Mouse (Mus musculus): ENCODE measurements around the gene Prdx5. TPM values are rescaled to one million over a fixed set of nuclear protein-coding genes. Genes with fewer than 3 reads are reported as not detected.

The Prdx5 gene
- polyA plus RNA-seq, 1 experiment from 2014 or later: 153 TPM

DNA sequence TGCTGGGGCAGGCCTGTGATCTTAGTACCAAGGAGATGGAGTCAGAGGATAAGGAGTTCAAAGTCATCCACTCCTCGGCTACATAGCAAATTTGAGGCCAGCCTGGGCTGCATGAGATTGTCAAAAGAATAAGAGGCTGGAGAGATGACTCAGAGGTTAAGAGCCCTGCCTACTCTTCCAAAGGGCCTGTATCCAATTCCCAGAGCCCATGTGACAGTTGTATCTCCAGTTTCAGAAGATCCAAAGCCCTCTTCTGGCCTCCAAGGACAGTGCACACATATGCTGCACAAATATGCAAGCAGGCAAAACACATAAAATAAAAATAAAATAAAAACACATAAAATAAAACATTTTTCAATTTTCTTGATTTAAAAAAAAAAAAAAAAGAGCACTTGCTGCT lies 35.6 kb downstream of the Prdx5 start:
- WGBS: 84% methylated on average over 1 of the region's 1 CpGs
- no peak overlapping the region for H3K9ac ChIP-seq
- H3K4me1 ChIP-seq (ENCODE audit: insufficient read depth): no peaks in the 10 kb centered on the region
- ATAC-seq (ENCODE audit: insufficient read depth) (no peak), DNase-seq (no peak)
- H3K4me3 ChIP-seq (ENCODE audit: low read depth, low read length): no peak overlapping the region
- H3K27me3 ChIP-seq (ENCODE audit: insufficient read depth, low read length): no peaks in the 10 kb centered on the region
- TF ChIP-seq CTCF (IDR thresholded peaks at IDR 0.05; ENCODE audit: low read depth): no peak
- no peak overlapping the region for H3K27ac ChIP-seq (ENCODE audit: low read depth)
- no peaks in the 10 kb centered on the region for H3K9me3 ChIP-seq (ENCODE audit: low read depth, low read length)
- H3K4me2 ChIP-seq: no peak overlapping the region
- no peaks in the 10 kb centered on the region for H3K36me3 ChIP-seq (ENCODE audit: insufficient read depth)

DNA sequence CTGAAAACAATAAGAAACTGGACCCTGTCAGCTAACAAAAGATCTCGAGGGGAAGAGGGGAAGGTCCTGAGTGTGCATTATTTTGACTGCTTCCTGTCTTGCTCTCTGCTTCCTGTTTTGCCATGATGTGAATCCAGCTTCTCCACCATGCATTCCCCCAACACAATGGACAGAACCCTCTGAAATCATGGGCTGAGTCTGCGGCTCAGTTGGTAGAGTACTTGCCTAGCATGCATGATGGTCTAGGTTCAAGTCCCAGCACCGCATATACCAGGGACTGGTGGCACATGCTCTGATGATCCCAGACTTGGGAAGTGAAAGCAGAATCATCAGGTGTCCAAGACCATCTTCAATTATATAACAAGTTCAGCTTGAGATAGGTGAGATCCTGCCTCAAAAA lies 37.2 kb downstream of the Prdx5 start:
- Histone ChIP-seq H3K4me2 (no peak overlapping the region), H3K36me3 (ENCODE audit: insufficient read depth) (no peaks in the 10 kb centered on the region), H3K9me3 (ENCODE audit: low read depth, low read length) (no peaks in the 10 kb centered on the region), H3K4me1 (ENCODE audit: insufficient read depth) (no peaks in the 10 kb centered on the region), H3K27ac (ENCODE audit: low read depth) (no peak overlapping the region), H3K4me3 (ENCODE audit: low read depth, low read length) (no peak overlapping the region), H3K9ac (no peak overlapping the region), H3K27me3 (ENCODE audit: insufficient read depth, low read length) (no peaks in the 10 kb centered on the region)
- ATAC-seq (ENCODE audit: insufficient read depth) (no peak), DNase-seq (no peak)
- 73% methylated on average over 3 of the region's 3 CpGs for WGBS
- no peak for TF ChIP-seq CTCF (IDR thresholded peaks at IDR 0.05; ENCODE audit: low read depth)

DNA sequence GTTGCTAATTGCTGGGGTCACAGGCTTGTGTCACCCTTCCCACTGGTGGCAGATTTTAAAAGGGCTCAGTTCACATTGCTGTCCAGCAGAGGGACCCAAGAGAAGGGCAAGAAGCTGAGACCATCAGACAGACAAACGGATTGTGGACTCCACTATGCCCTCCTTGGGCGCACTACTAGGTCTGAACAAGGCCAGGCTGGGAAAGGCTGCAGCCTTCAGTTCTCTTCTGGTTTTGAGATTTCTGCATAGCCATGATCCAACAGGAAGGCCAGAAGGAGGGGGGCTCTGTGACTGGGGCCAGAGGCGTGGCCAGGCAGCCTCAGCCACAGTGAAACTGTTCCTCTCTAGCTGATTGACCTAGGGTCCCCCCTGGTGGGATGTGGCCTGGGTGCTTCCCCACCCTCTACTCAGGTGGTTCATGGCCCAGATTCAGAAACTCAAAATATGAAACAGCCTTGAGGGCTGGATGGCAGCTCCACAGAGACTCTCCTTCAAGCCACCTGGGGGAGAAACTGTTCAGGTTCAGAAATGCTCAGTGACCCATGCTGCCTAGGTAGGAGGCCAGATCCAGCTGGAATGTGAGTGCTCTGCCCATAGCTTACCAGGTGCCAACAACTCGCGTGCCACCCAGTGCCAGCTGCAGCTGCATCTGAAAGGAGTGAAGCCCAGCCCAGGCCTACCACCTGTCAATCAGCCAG lies 38.2 kb downstream of the Prdx5 start:
- H3K36me3 ChIP-seq (ENCODE audit: insufficient read depth): no peaks in the 10 kb centered on the region
- no peaks in the 10 kb centered on the region for H3K9me3 ChIP-seq (ENCODE audit: low read depth, low read length)
- TF ChIP-seq CTCF (IDR thresholded peaks at IDR 0.05; ENCODE audit: low read depth): peak; percentile 67
- no peaks in the 10 kb centered on the region for H3K4me1 ChIP-seq (ENCODE audit: insufficient read depth)
- DNase-seq: peak; percentile 41
- H3K4me3 ChIP-seq (ENCODE audit: low read depth, low read length): no peak overlapping the region
- H3K9ac ChIP-seq: no peak overlapping the region
- no peak for ATAC-seq (ENCODE audit: insufficient read depth)
- WGBS: 66% methylated on average over 5 of the region's 5 CpGs
- no peaks in the 10 kb centered on the region for H3K27me3 ChIP-seq (ENCODE audit: insufficient read depth, low read length)
- no peak overlapping the region for H3K27ac ChIP-seq (ENCODE audit: low read depth)
- H3K4me2 ChIP-seq: no peak overlapping the region

DNA sequence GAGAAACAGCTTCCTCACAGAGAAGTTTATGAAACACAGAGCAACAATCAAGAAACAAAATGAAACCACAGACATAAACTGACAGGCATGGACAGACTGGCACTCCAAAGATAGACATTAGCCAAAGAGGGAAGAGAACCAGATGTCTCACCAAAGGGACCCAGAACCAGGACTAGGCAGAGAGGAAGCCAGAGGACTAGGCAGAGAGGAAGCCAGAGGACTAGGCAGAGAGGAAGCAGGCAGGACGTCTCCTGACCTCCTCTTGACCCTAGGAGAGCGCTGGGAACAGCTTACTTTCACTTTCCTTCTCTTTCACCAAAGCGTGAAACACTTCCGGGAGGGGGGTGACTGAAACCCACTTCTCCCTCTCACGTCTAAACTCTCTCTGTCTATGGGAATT lies 40.6 kb downstream of the Prdx5 start:
- WGBS: under 1% methylated on average over 5 of the region's 5 CpGs
- no peaks in the 10 kb centered on the region for H3K4me1 ChIP-seq (ENCODE audit: insufficient read depth)
- 0 out of 2 replicates have a peak overlapping the region, but pooled peaks have one; percentile 3 for H3K4me3 ChIP-seq (ENCODE audit: low read depth, low read length)
- peak overlapping the region; percentile 49 for H3K4me2 ChIP-seq
- H3K36me3 ChIP-seq (ENCODE audit: insufficient read depth): no peaks in the 10 kb centered on the region
- peak; percentile 74 for DNase-seq
- H3K9me3 ChIP-seq (ENCODE audit: low read depth, low read length): no peaks in the 10 kb centered on the region
- no peak for TF ChIP-seq CTCF (IDR thresholded peaks at IDR 0.05; ENCODE audit: low read depth)
- H3K9ac ChIP-seq: 0 out of 2 replicates have a peak overlapping the region, but pooled peaks have one; percentile 4
- ATAC-seq (ENCODE audit: insufficient read depth): peak; percentile 69; the same call in 1 of the 2 replicates
- no peak overlapping the region for H3K27ac ChIP-seq (ENCODE audit: low read depth)
- no peaks in the 10 kb centered on the region for H3K27me3 ChIP-seq (ENCODE audit: insufficient read depth, low read length)

DNA sequence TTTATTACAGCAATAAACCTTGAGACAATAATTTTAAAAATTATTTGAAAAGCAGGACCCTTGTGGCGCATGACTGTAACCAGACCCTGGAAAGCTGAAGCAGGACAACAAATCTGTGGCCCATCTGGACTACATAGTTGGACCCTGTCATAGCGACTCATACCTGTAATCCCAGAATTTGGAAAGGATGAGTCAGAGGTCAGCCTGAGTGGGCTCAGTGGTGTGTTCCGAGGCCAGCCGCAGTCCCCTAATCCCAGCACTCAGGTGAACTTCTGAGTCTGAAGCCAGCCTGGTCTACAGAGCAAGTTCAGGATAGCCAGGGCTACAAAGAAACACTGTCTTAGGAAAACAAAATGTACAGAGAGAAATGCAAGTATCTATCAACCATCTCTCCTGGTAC lies 48.5 kb downstream of the Prdx5 start:
- Histone ChIP-seq H3K9ac (no peak overlapping the region), H3K36me3 (ENCODE audit: insufficient read depth) (no peaks in the 10 kb centered on the region), H3K4me3 (ENCODE audit: low read depth, low read length) (no peak overlapping the region), H3K27ac (ENCODE audit: low read depth) (no peak overlapping the region), H3K27me3 (ENCODE audit: insufficient read depth, low read length) (no peaks in the 10 kb centered on the region), H3K4me2 (no peak overlapping the region), H3K9me3 (ENCODE audit: low read depth, low read length) (no peaks in the 10 kb centered on the region), H3K4me1 (ENCODE audit: insufficient read depth) (no peaks in the 10 kb centered on the region)
- 89% methylated on average over 4 of the region's 4 CpGs for WGBS
- no peak for ATAC-seq (ENCODE audit: insufficient read depth)
- no peak for TF ChIP-seq CTCF (IDR thresholded peaks at IDR 0.05; ENCODE audit: low read depth)
- no peak for DNase-seq

DNA sequence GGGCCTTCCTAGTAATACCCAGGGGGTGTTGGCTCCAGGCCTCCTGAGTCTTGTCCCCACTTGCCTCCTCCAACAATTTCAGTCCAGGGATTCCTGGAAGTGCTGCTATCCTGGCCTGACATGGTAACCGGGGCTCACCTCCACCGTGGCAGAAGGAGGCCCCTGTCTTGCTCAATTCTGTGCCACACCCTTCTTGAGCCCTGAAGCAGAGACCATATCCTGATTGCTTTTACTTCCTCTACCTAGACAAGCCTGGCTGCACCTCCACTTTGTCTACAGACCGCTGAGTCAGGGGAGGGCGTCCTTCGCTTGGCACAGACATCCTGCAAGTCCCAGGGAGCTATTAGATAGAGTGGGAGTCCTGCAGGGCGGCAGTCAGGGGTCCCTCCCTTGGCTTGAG lies 49.2 kb downstream of the Prdx5 start:
- H3K9me3 ChIP-seq (ENCODE audit: low read depth, low read length): no peaks in the 10 kb centered on the region
- H3K27me3 ChIP-seq (ENCODE audit: insufficient read depth, low read length): 0 out of 2 replicates have a peak, but pooled peaks cover 4% of the 10 kb centered on the region
- WGBS: 78% methylated on average over 6 of the region's 6 CpGs
- H3K4me3 ChIP-seq (ENCODE audit: low read depth, low read length): no peak overlapping the region
- H3K27ac ChIP-seq (ENCODE audit: low read depth): no peak overlapping the region
- DNase-seq: no peak
- ATAC-seq (ENCODE audit: insufficient read depth): no peak
- H3K36me3 ChIP-seq (ENCODE audit: insufficient read depth): no peaks in the 10 kb centered on the region
- no peak overlapping the region for H3K9ac ChIP-seq
- no peak for TF ChIP-seq CTCF (IDR thresholded peaks at IDR 0.05; ENCODE audit: low read depth)
- H3K4me2 ChIP-seq: no peak overlapping the region
- 0 out of 2 replicates have a peak, but pooled peaks cover 1% of the 10 kb centered on the region for H3K4me1 ChIP-seq (ENCODE audit: insufficient read depth)

DNA sequence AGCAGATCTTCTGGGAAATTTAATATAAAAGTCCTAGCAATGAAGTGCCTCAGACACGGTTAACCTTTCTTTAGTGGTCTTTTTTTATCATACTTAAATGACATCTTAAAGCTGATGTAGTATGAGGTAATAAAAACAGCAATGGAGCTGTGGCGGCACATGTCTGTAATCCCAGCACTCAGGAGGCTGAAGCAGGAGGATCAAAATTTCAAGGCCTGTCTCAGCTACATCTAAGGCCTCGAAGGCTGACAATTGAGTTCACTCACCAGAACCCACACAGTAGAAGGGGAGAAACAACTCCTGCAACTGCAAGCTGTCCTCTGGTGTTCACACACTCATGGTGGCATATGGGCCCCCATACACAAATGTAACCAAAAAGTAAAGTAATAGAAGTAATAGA lies 49.9 kb downstream of the Prdx5 start:
- ATAC-seq (ENCODE audit: insufficient read depth) (no peak), DNase-seq (no peak)
- H3K36me3 ChIP-seq (ENCODE audit: insufficient read depth): no peaks in the 10 kb centered on the region
- whole genome bisulfite sequencing: 81% methylated on average over 3 of the region's 3 CpGs
- no peaks in the 10 kb centered on the region for H3K9me3 ChIP-seq (ENCODE audit: low read depth, low read length)
- H3K9ac ChIP-seq: no peak overlapping the region
- no peak overlapping the region for H3K4me3 ChIP-seq (ENCODE audit: low read depth, low read length)
- no peak overlapping the region for H3K4me2 ChIP-seq
- H3K27me3 ChIP-seq (ENCODE audit: insufficient read depth, low read length): 0 out of 2 replicates have a peak, but pooled peaks cover 8% of the 10 kb centered on the region
- H3K4me1 ChIP-seq (ENCODE audit: insufficient read depth): 0 out of 2 replicates have a peak, but pooled peaks cover 7% of the 10 kb centered on the region
- no peak for TF ChIP-seq CTCF (IDR thresholded peaks at IDR 0.05; ENCODE audit: low read depth)
- no peak overlapping the region for H3K27ac ChIP-seq (ENCODE audit: low read depth)

All from lung, embryonic 14.5 days (tissue).